Mouse (Mus musculus): Measurements from ENCODE around the gene Myg1. TPM values are rescaled to one million over a fixed set of nuclear protein-coding genes. Genes with fewer than 3 reads are reported as not detected.
A peak's percentile ranks its signal among the peaks of the same experiment; 100 is the strongest.

Gene Myg1
- polyA plus RNA-seq, 1 experiment from 2014 or later: 77.8 TPM

GRCm38 (mm10) chr15:102369972-102370371, 38.5 kb downstream of the Myg1 start:
- 17% methylated on average over 13 of the region's 13 CpGs for WGBS
- H3K27ac ChIP-seq: no peak overlapping the region
- H3K27me3 ChIP-seq (replicated peaks): peaks cover 10% of the 10 kb centered on the region
- no peak overlapping the region for H3K4me3 ChIP-seq (replicated peaks)
- peaks cover 25% of the 10 kb centered on the region for H3K4me1 ChIP-seq (replicated peaks)
- H3K4me2 ChIP-seq (replicated peaks): peak overlapping the region; percentile 55
- H3K9ac ChIP-seq: peak overlapping the region; percentile 3; the same call in 1 of the 2 replicates
- no peaks in the 10 kb centered on the region for H3K9me3 ChIP-seq
- no peak for ATAC-seq
- no peaks in the 10 kb centered on the region for H3K36me3 ChIP-seq

GRCm38 (mm10) chr15:102370727-102371126, 39.2 kb downstream of the Myg1 start:
- peak; percentile 82 for ATAC-seq
- 7% methylated on average over 10 of the region's 10 CpGs for WGBS
- Histone ChIP-seq H3K27ac (peak overlapping the region; percentile 36; the same call in 1 of the 2 replicates), H3K9ac (peak overlapping the region; percentile 29; the same call in 1 of the 2 replicates), H3K9me3 (no peaks in the 10 kb centered on the region), H3K27me3 (replicated peaks) (0 out of 2 replicates have a peak, but pooled peaks cover 4% of the 10 kb centered on the region), H3K36me3 (no peaks in the 10 kb centered on the region), H3K4me1 (replicated peaks) (peaks cover 25% of the 10 kb centered on the region), H3K4me2 (replicated peaks) (peak overlapping the region; percentile 55), H3K4me3 (replicated peaks) (peak overlapping the region; percentile 18)

- ATAC-seq: peak; percentile 90
- Histone ChIP-seq H3K36me3 (no peaks in the 10 kb centered on the region), H3K27me3 (replicated peaks) (no peaks in the 10 kb centered on the region)
Observed at GRCm38 (mm10) chr15:102376453-102377162, 45.1 kb downstream of the Myg1 start.

DNA sequence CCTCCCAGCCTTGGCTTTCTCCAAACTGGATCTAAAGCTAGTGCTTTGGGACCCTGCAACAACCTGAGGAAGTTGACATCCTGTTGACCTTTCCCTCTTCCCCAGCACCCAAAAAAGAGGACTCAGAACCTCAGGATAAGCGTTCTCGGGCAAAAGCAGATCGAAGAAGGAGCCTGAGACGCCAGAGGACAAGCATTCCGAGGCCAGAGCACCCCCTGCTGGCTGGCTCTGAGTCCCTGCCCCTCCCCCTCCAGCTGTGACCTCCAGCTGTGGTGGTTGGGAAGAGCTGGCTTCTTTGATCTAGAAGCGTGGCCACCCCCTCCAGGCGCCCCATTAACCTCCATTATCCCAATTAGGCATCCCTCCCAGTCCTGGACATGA, 45.6 kb downstream of the Myg1 start:
- Histone ChIP-seq H3K4me2 (replicated peaks) (peak overlapping the region; percentile 99), H3K9ac (peak overlapping the region; percentile 70), H3K27ac (peak overlapping the region; percentile 64), H3K4me1 (replicated peaks) (peaks cover 14% of the 10 kb centered on the region; the same call in 1 of the 2 replicates), H3K27me3 (replicated peaks) (no peaks in the 10 kb centered on the region), H3K36me3 (no peaks in the 10 kb centered on the region), H3K9me3 (no peaks in the 10 kb centered on the region), H3K4me3 (replicated peaks) (peak overlapping the region; percentile 63)
- peak; percentile 82 for ATAC-seq
- under 1% methylated on average over 7 of the region's 7 CpGs for WGBS

More at GRCm38 (mm10) chr15:102376453-102377162, 45.1 kb downstream of the Myg1 start:
- Histone ChIP-seq H3K4me3 (replicated peaks) (peak overlapping the region; percentile 63), H3K9ac (peak overlapping the region; percentile 70), H3K4me1 (replicated peaks) (peaks cover 14% of the 10 kb centered on the region; the same call in 1 of the 2 replicates), H3K9me3 (no peaks in the 10 kb centered on the region), H3K4me2 (replicated peaks) (peak overlapping the region; percentile 99), H3K27ac (peak overlapping the region; percentile 64)
- under 1% methylated on average over 43 of the region's 43 CpGs for WGBS

GRCm38 (mm10) chr15:102377810-102378262, 46.3 kb downstream of the Myg1 start:
- Histone ChIP-seq H3K9me3 (no peaks in the 10 kb centered on the region), H3K36me3 (no peaks in the 10 kb centered on the region), H3K4me3 (replicated peaks) (no peak overlapping the region), H3K4me1 (replicated peaks) (peaks cover 14% of the 10 kb centered on the region; the same call in 1 of the 2 replicates), H3K27ac (peak overlapping the region; percentile 61), H3K27me3 (replicated peaks) (no peaks in the 10 kb centered on the region), H3K9ac (no peak overlapping the region), H3K4me2 (replicated peaks) (peak overlapping the region; percentile 99)
- 16% methylated on average over 10 of the region's 10 CpGs for WGBS
- ATAC-seq: 0 out of 2 replicates have a peak, but pooled peaks have one; percentile 21

DNA sequence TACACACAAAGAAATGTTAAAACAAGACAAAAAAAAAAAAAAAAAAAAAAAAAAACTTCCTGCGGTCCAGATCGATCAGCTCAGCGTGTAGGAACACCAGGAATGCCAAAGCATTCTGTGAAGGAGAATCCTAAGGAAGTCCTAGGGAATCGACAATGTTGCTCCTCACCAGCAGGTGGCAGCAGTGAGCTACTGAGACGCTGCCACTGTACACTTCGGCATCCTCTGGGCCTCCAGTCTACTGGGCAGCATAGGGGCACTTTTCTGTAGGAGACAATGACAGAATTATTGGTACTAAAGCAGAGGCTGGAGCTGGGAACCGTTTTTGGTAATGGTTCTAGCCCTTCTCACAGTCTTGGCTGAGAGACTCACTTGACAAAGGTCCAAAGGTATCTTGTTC, 50.1 kb downstream of the Myg1 start:
- no peak overlapping the region for H3K27ac ChIP-seq
- H3K9me3 ChIP-seq: no peaks in the 10 kb centered on the region
- 0% methylated on average over 7 of the region's 7 CpGs for WGBS
- ATAC-seq: peak; percentile 85
- no peak overlapping the region for H3K4me3 ChIP-seq (replicated peaks)
- no peak overlapping the region for H3K9ac ChIP-seq
- H3K27me3 ChIP-seq (replicated peaks): no peaks in the 10 kb centered on the region
- no peaks in the 10 kb centered on the region for H3K36me3 ChIP-seq
- peaks cover 9% of the 10 kb centered on the region; the same call in 1 of the 2 replicates for H3K4me1 ChIP-seq (replicated peaks)
- H3K4me2 ChIP-seq (replicated peaks): no peak overlapping the region

DNA sequence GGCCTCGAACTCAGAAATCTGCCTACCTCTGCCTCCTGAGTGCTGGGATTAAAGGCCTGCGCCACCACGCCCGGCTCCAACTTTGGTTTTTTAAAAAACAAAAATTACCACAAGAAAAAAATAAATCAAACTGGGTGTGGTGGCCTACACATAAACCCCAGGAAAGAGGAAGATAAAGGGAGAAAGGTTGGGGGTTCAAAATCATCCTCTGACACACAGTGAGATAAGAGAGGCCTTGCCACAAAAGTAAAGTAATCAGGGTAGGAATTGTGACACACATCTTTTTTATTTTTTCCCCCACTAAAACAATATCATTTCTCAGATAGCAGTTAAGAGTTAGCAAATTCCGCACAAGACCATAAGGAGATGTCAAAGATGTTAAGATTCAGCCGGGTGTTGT, 52.2 kb downstream of the Myg1 start:
- Histone ChIP-seq H3K4me3 (replicated peaks) (no peak overlapping the region), H3K4me1 (replicated peaks) (no peaks in the 10 kb centered on the region), H3K4me2 (replicated peaks) (no peak overlapping the region), H3K9me3 (no peaks in the 10 kb centered on the region), H3K27ac (no peak overlapping the region), H3K36me3 (no peaks in the 10 kb centered on the region), H3K9ac (no peak overlapping the region), H3K27me3 (replicated peaks) (no peaks in the 10 kb centered on the region)
- no peak for ATAC-seq
- 79% methylated on average over 6 of the region's 6 CpGs for WGBS

- Histone ChIP-seq H3K36me3 (no peaks in the 10 kb centered on the region), H3K9ac (no peak overlapping the region), H3K4me1 (replicated peaks) (no peaks in the 10 kb centered on the region), H3K4me3 (replicated peaks) (no peak overlapping the region), H3K4me2 (replicated peaks) (no peak overlapping the region), H3K9me3 (no peaks in the 10 kb centered on the region), H3K27me3 (replicated peaks) (no peaks in the 10 kb centered on the region), H3K27ac (no peak overlapping the region)
- WGBS: 50% methylated on average over 9 of the region's 9 CpGs
- ATAC-seq: no peak
Observed at GRCm38 (mm10) chr15:102386640-102387039, 55.1 kb downstream of the Myg1 start.

Other genes with a start within 250 kb of the Myg1 start
- gene Tns2, start 231.3 kb upstream of the Myg1 start, polyA plus RNA-seq (2015; fragmentation: Nextera tagmentation; extraction: Ambion mirVana): 28.2 and 31.8 TPM in 2 replicates
- 20.7 and 24.3 TPM in 2 replicates for gene Spryd3, start 195.5 kb upstream of the Myg1 start, polyA plus RNA-seq (2015; fragmentation: Nextera tagmentation; extraction: Ambion mirVana)
- 10.9 and 12.7 TPM in 2 replicates for gene Igfbp6, start 187.3 kb upstream of the Myg1 start, polyA plus RNA-seq (2015; fragmentation: Nextera tagmentation; extraction: Ambion mirVana)
- 12.0 and 14.3 TPM in 2 replicates for gene Soat2, start 181.2 kb upstream of the Myg1 start, polyA plus RNA-seq (2015; fragmentation: Nextera tagmentation; extraction: Ambion mirVana)
- 41.3 and 44.1 TPM in 2 replicates for gene Zfp740, start 128.5 kb upstream of the Myg1 start, polyA plus RNA-seq (2015; fragmentation: Nextera tagmentation; extraction: Ambion mirVana)
- gene Csad, start 127.0 kb upstream of the Myg1 start, polyA plus RNA-seq (2015; fragmentation: Nextera tagmentation; extraction: Ambion mirVana): 45.8 and 49.3 TPM in 2 replicates
- 10.8 and 12.9 TPM in 2 replicates for gene Itgb7, start 99.8 kb upstream of the Myg1 start, polyA plus RNA-seq (2015; fragmentation: Nextera tagmentation; extraction: Ambion mirVana)
- 15.8 and 16.5 TPM in 2 replicates for gene Rarg, start 74.2 kb upstream of the Myg1 start, polyA plus RNA-seq (2015; fragmentation: Nextera tagmentation; extraction: Ambion mirVana)
- 0.08 and 0.14 TPM in 2 replicates for gene Gm9918, start 61.1 kb upstream of the Myg1 start, polyA plus RNA-seq (2015; fragmentation: Nextera tagmentation; extraction: Ambion mirVana)
- 66.2 and 67.9 TPM in 2 replicates for gene Mfsd5, start 52.3 kb upstream of the Myg1 start, polyA plus RNA-seq (2015; fragmentation: Nextera tagmentation; extraction: Ambion mirVana)
- 18.3 and 19.7 TPM in 2 replicates for gene Espl1, start 35.4 kb upstream of the Myg1 start, polyA plus RNA-seq (2015; fragmentation: Nextera tagmentation; extraction: Ambion mirVana)
- 306 and 309 TPM in 2 replicates for gene Pfdn5, start 5.6 kb upstream of the Myg1 start, polyA plus RNA-seq (2015; fragmentation: Nextera tagmentation; extraction: Ambion mirVana)
- gene Aaas, start 19.1 kb downstream of the Myg1 start, polyA plus RNA-seq (2015; fragmentation: Nextera tagmentation; extraction: Ambion mirVana): 58.2 and 62.7 TPM in 2 replicates
- gene Sp7, start 35.5 kb downstream of the Myg1 start, polyA plus RNA-seq (2015; fragmentation: Nextera tagmentation; extraction: Ambion mirVana): 0.59 and 0.68 TPM in 2 replicates
- gene Sp1, start 74.4 kb downstream of the Myg1 start, polyA plus RNA-seq (2015; fragmentation: Nextera tagmentation; extraction: Ambion mirVana): 9.0 and 9.6 TPM in 2 replicates
- gene Amhr2, start 113.7 kb downstream of the Myg1 start, polyA plus RNA-seq (2015; fragmentation: Nextera tagmentation; extraction: Ambion mirVana): 0.54 and 1.2 TPM in 2 replicates
- gene Prr13, start 127.3 kb downstream of the Myg1 start, polyA plus RNA-seq (2015; fragmentation: Nextera tagmentation; extraction: Ambion mirVana): 140 and 141 TPM in 2 replicates
- gene Pcbp2, start 138.8 kb downstream of the Myg1 start, polyA plus RNA-seq (2015; fragmentation: Nextera tagmentation; extraction: Ambion mirVana): 178 and 182 TPM in 2 replicates
- gene Gm10337, start 172.0 kb downstream of the Myg1 start, polyA plus RNA-seq (2015; fragmentation: Nextera tagmentation; extraction: Ambion mirVana): 5.4 TPM in 1 of 2 replicates, not detected in the other
- 10.8 and 11.0 TPM in 2 replicates for gene Map3k12, start 185.4 kb downstream of the Myg1 start, polyA plus RNA-seq (2015; fragmentation: Nextera tagmentation; extraction: Ambion mirVana)
- 94.1 and 101 TPM in 2 replicates for gene Tarbp2, start 186.5 kb downstream of the Myg1 start, polyA plus RNA-seq (2015; fragmentation: Nextera tagmentation; extraction: Ambion mirVana)
- gene Npff, start 193.2 kb downstream of the Myg1 start, polyA plus RNA-seq (2015; fragmentation: Nextera tagmentation; extraction: Ambion mirVana): 1.3 and 1.6 TPM in 2 replicates